In genomic region chr19:35066352-35066935, GRCm38 (mm10) we compare ENCODE assay signal across 25 mouse cellular contexts.
DNase-seq lines count a peak whose midpoint lies in the region; ATAC-seq lines count a peak whose summit lies in the region.
"Had no signal": no experiment of that assay in that cellular context is flagged by ENCODE, and none has a peak within 500 bp of the region (broad histone marks: within the 10 kb centered on the region; RNA-seq: fewer than 3 reads in every experiment).

No protein-coding gene starts in this region.

- H3K36me3 ChIP-seq in kidney, embryonic 15.5 days, result no peaks in the 10 kb centered on the region
- no peaks in the 10 kb centered on the region for H3K36me3 ChIP-seq in midbrain, embryonic 11.5 days (ENCODE audit: control insufficient read depth, insufficient read depth, low read length)
- H3K36me3 ChIP-seq in midbrain, embryonic 13.5 days, result no peaks in the 10 kb centered on the region
- H3K36me3 ChIP-seq in liver, embryonic 12.5 days, result no peaks in the 10 kb centered on the region
- no peaks in the 10 kb centered on the region for H3K36me3 ChIP-seq in neural tube, embryonic 15.5 days
- H3K36me3 ChIP-seq: embryonic facial prominence, embryonic 12.5 days; embryonic facial prominence, embryonic 15.5 days had no signal

- no peak overlapping the region for H3K4me2 ChIP-seq in kidney, embryonic 15.5 days
- H3K4me2 ChIP-seq in midbrain, embryonic 11.5 days, result no peak overlapping the region
- no peak overlapping the region for H3K4me2 ChIP-seq in midbrain, embryonic 13.5 days (replicated peaks)
- H3K4me2 ChIP-seq in liver, embryonic 12.5 days, result no peak overlapping the region
- H3K4me2 ChIP-seq in neural tube, embryonic 15.5 days, result no peak overlapping the region
- H3K4me2 ChIP-seq: embryonic facial prominence, embryonic 12.5 days; embryonic facial prominence, embryonic 15.5 days; heart, embryonic 11.5 days; hindbrain, embryonic 14.5 days had no signal

- no peaks in the 10 kb centered on the region for H3K9me3 ChIP-seq in kidney, embryonic 15.5 days (replicated peaks)
- H3K9me3 ChIP-seq in midbrain, embryonic 11.5 days (ENCODE audit: control insufficient read depth, low read length), result no peaks in the 10 kb centered on the region
- no peaks in the 10 kb centered on the region for H3K9me3 ChIP-seq in midbrain, embryonic 13.5 days
- no peaks in the 10 kb centered on the region for H3K9me3 ChIP-seq in liver, embryonic 12.5 days (replicated peaks)
- no peaks in the 10 kb centered on the region for H3K9me3 ChIP-seq in neural tube, embryonic 15.5 days (replicated peaks)
- H3K9me3 ChIP-seq: embryonic facial prominence, embryonic 12.5 days; embryonic facial prominence, embryonic 15.5 days had no signal

- H3K4me1 ChIP-seq in kidney, embryonic 15.5 days, result 0 out of 2 replicates have a peak, but pooled peaks cover 2% of the 10 kb centered on the region
- no peaks in the 10 kb centered on the region for H3K4me1 ChIP-seq in midbrain, embryonic 11.5 days (ENCODE audit: control insufficient read depth, insufficient read depth, low read length)
- no peaks in the 10 kb centered on the region for H3K4me1 ChIP-seq in midbrain, embryonic 13.5 days (replicated peaks)
- no peaks in the 10 kb centered on the region for H3K4me1 ChIP-seq in liver, embryonic 12.5 days
- H3K4me1 ChIP-seq in neural tube, embryonic 15.5 days, result no peaks in the 10 kb centered on the region
- H3K4me1 ChIP-seq: embryonic facial prominence, embryonic 12.5 days; embryonic facial prominence, embryonic 15.5 days had no signal

- 18% methylated on average over 3 of the region's 3 CpGs for WGBS in kidney, embryonic 15.5 days
- WGBS in midbrain, embryonic 11.5 days, result 66% methylated on average over 3 of the region's 3 CpGs
- 69% methylated on average over 3 of the region's 3 CpGs for WGBS in midbrain, embryonic 13.5 days
- WGBS in liver, embryonic 12.5 days (ENCODE audit: insufficient replicate concordance), result 64% methylated on average over 3 of the region's 3 CpGs
- 72% methylated on average over 3 of the region's 3 CpGs for WGBS in neural tube, embryonic 15.5 days

- no peak overlapping the region for H3K4me3 ChIP-seq in kidney, embryonic 15.5 days (replicated peaks)
- no peak overlapping the region for H3K4me3 ChIP-seq in midbrain, embryonic 11.5 days (ENCODE audit: low read depth, low read length)
- no peak overlapping the region for H3K4me3 ChIP-seq in midbrain, embryonic 13.5 days (replicated peaks)
- no peak overlapping the region for H3K4me3 ChIP-seq in liver, embryonic 12.5 days
- H3K4me3 ChIP-seq in neural tube, embryonic 15.5 days (replicated peaks), result no peak overlapping the region
- H3K4me3 ChIP-seq: embryonic facial prominence, embryonic 12.5 days; embryonic facial prominence, embryonic 15.5 days; gastrocnemius, adult 2 months had no signal

- H3K9ac ChIP-seq in kidney, embryonic 15.5 days, result no peak overlapping the region
- no peak overlapping the region for H3K9ac ChIP-seq in midbrain, embryonic 11.5 days (ENCODE audit: low read length)
- no peak overlapping the region for H3K9ac ChIP-seq in midbrain, embryonic 13.5 days (replicated peaks)
- H3K9ac ChIP-seq in liver, embryonic 12.5 days, result no peak overlapping the region
- no peak overlapping the region for H3K9ac ChIP-seq in neural tube, embryonic 15.5 days (replicated peaks)
- H3K9ac ChIP-seq: embryonic facial prominence, embryonic 12.5 days; embryonic facial prominence, embryonic 15.5 days; forebrain, postnatal 0 days; hindbrain, embryonic 14.5 days had no signal

- no peak for DNase-seq in kidney, postnatal 25 days
- DNase-seq in midbrain, embryonic 11.5 days (ENCODE audit: low spot score, missing footprints), result peak; percentile 80
- peak; percentile 25 for DNase-seq in embryo, embryonic 10 days (ENCODE audit: low spot score)
- peak; percentile 3 for DNase-seq in embryo, embryonic 11 days
- DNase-seq: adrenal gland, adult 8-10 months; adrenal gland, postnatal 36 days; cerebellum, adult 18-20 months; cerebellum, adult 9-10 months; cerebellum, postnatal 14 days; forebrain, postnatal 0 days; gastrocnemius, adult 2 months; gastrocnemius, postnatal 14 days; heart, adult 11 months had no signal

- no peaks in the 10 kb centered on the region for H3K27me3 ChIP-seq in kidney, embryonic 15.5 days
- no peaks in the 10 kb centered on the region for H3K27me3 ChIP-seq in midbrain, embryonic 11.5 days (ENCODE audit: control insufficient read depth, insufficient read depth, low read length)
- no peaks in the 10 kb centered on the region for H3K27me3 ChIP-seq in midbrain, embryonic 13.5 days
- no peaks in the 10 kb centered on the region for H3K27me3 ChIP-seq in liver, embryonic 12.5 days (replicated peaks)
- H3K27me3 ChIP-seq in neural tube, embryonic 15.5 days (replicated peaks), result no peaks in the 10 kb centered on the region
- H3K27me3 ChIP-seq: embryonic facial prominence, embryonic 12.5 days; embryonic facial prominence, embryonic 15.5 days had no signal

- no peak overlapping the region for H3K27ac ChIP-seq in kidney, embryonic 15.5 days
- H3K27ac ChIP-seq in midbrain, embryonic 11.5 days (ENCODE audit: low read depth, low read length), result no peak overlapping the region
- no peak overlapping the region for H3K27ac ChIP-seq in midbrain, embryonic 13.5 days
- H3K27ac ChIP-seq in liver, embryonic 12.5 days, result no peak overlapping the region
- no peak overlapping the region for H3K27ac ChIP-seq in neural tube, embryonic 15.5 days (replicated peaks)
- H3K27ac ChIP-seq: embryonic facial prominence, embryonic 12.5 days; embryonic facial prominence, embryonic 15.5 days; gastrocnemius, adult 2 months; hindbrain, embryonic 14.5 days; hindbrain, postnatal 0 days had no signal

- peak; percentile 56 for ATAC-seq in kidney, embryonic 15.5 days (replicated peaks; ENCODE audit: low FRiP score)
- ATAC-seq in midbrain, embryonic 11.5 days (ENCODE audit: low FRiP score), result no peak
- no peak for ATAC-seq in midbrain, embryonic 13.5 days
- ATAC-seq in liver, embryonic 12.5 days, result no peak
- ATAC-seq in neural tube, embryonic 15.5 days (ENCODE audit: low FRiP score), result no peak
- ATAC-seq: activated CD4-positive, CD25-positive, alpha-beta regulatory T cell, adult 4 months; CD4-positive, CD25-positive, alpha-beta regulatory T cell, adult 4 months; forebrain, embryonic 14.5 days; forebrain, postnatal 0 days; hindbrain, postnatal 0 days had no signal

Comparison
In these comparisons a context has a peak if more than half of its experiments do, and no peak if none do; other contexts are left out.
1. DNase-seq: peak in midbrain, embryonic 11.5 days (single experiment), embryo, embryonic 10 days (single experiment) and embryo, embryonic 11 days (single experiment); none in kidney, postnatal 25 days (0 of 2).